Mouse (Mus musculus): ENCODE results near the gene Il21r.

The Il21r gene

DNA sequence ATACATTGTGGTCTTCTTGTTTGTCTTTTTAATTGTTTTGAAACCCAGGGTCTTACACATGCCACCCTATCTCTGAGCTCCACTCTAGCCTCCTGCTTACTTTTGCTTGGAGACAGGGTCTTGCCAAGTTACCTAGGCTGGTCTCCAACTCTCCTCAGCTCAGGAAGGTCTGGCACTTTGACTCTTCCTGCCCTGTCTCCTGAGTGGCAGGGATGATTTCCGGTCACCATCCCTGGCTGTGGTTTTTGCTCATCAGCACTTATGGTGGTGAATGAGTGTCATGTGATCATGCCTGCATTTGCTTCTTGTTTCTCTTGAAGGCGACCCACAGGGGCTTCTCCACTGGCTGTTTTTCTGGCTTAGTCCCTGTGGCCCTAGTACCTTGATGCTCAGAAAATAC is 29.4 kb upstream of the Il21r start:
- in situ Hi-C loops (cut with MboI, MseI): no loop called here

DNA sequence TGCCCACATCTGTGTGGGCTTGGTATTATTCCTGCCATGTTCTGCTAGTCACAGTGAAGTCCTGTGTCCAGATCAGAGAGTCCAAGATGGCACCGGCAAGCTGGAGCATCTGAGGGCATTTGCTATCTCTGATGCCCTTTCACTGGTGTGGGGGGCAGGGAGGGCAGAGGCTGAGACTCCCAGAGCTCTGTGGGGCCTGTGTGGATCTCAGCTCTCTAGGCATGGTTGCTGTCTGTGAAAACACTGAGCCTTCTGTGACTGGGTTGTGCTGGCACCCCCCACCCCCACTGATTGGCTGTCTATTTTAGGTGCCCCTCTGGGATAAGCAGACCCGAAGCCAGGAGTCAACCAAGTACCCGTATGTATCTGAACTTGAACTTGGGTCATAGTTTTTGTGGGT is 28.4 kb upstream of the Il21r start:
- in situ Hi-C loops (cut with MboI, MseI): loop anchor here (5.0 kb wide), 1 partner anchor 103 kb away; no protein-coding TSS in a partner anchor

DNA sequence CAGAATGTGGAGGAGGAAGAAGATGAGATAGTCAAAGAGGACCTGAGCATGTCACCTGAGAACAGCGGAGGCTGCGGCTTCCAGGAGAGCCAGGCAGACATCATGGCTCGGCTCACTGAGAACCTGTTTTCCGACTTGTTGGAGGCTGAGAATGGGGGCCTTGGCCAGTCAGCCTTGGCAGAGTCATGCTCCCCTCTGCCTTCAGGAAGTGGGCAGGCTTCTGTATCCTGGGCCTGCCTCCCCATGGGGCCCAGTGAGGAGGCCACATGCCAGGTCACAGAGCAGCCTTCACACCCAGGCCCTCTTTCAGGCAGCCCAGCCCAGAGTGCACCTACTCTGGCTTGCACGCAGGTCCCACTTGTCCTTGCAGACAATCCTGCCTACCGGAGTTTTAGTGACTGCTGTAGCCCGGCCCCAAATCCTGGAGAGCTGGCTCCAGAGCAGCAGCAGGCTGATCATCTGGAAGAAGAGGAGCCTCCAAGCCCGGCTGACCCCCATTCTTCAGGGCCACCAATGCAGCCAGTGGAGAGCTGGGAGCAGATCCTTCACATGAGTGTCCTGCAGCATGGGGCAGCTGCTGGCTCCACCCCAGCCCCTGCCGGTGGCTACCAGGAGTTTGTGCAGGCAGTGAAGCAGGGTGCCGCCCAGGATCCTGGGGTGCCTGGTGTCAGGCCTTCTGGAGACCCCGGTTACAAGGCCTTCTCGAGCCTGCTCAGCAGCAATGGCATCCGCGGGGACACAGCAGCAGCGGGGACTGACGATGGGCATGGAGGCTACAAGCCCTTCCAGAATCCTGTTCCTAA is 27.3 kb upstream of the Il21r start:
- in situ Hi-C loops (cut with MboI, MseI): loop anchor here (5.0 kb wide), 1 partner anchor 104 kb away; no protein-coding TSS in a partner anchor

DNA sequence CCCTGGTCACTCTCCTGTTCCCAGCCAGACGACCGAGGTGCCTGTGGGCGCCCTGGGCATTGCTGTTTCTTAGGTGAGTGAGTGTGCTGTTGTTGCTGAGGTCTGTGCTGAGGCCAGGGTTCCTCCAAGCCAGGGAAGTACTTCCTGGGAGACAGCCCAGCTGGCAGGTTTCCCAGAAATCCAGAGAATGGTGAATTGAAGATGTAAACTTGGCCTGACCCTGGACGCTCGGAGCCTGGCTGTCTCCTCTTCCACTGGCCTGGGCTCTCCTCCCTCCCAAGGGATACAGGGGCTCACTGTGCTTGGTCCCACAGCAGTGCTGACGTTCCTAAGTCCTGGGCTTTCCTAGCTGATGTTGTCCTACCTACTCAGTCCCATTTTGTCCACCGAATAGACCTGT is 26.2 kb upstream of the Il21r start:
- in situ Hi-C loops (cut with MboI, MseI): loop anchor here (5.0 kb wide), 1 partner anchor 105 kb away; no protein-coding TSS in a partner anchor

DNA sequence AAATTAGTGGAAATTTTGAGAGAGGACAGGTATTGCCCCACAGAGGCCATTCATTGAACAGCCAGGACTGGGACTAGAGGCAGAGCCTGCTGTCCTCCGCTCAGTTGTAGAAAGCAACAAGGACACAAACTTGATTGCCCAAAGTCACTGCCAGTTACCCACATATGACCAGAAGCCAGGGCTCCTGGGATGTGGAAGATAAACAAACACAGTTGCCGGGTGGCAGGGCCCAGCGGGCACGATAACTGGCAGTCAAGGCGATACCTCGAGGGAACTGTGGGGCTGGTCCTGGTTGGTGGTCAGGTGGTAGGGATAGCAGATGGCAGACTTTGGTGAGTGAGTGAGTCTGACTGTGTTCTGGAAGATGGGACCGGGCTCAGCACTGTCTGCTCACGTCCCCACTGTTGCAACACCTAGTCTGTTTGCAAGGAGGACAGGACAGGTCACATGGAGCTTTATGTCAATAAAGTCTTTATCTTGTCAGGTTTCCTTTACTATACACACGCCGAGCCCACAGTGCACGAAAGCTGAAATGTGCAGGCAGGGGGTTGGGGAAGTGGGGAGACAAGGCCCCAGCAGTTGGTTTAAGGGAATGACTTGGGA is 25.6 kb upstream of the Il21r start:
- in situ Hi-C loops (cut with MboI, MseI): loop anchor here (5.0 kb wide), 1 partner anchor 105 kb away; no protein-coding TSS in a partner anchor

DNA sequence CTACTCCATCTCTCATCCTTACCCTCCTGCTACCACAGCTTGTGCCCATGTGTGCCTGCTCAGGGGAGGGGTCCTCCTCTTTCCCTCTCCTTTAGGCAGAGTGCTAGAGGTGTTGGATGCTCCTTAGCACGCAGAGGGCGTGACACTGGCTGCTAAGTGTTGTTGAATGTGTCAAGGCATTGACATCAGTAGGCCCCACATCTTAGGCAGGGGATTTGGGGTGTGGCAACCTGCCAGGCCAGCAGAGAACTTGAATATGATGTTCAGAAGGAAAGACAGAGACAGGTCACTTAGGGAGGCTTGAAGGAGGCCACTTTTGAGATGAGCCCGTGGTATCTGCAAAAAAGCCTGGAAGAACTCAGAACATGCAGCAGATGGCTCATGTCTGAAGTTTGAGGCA is 25.1 kb upstream of the Il21r start:
- in situ Hi-C loops (cut with MboI, MseI): loop anchor here (5.0 kb wide), 1 partner anchor 106 kb away; no protein-coding TSS in a partner anchor

DNA sequence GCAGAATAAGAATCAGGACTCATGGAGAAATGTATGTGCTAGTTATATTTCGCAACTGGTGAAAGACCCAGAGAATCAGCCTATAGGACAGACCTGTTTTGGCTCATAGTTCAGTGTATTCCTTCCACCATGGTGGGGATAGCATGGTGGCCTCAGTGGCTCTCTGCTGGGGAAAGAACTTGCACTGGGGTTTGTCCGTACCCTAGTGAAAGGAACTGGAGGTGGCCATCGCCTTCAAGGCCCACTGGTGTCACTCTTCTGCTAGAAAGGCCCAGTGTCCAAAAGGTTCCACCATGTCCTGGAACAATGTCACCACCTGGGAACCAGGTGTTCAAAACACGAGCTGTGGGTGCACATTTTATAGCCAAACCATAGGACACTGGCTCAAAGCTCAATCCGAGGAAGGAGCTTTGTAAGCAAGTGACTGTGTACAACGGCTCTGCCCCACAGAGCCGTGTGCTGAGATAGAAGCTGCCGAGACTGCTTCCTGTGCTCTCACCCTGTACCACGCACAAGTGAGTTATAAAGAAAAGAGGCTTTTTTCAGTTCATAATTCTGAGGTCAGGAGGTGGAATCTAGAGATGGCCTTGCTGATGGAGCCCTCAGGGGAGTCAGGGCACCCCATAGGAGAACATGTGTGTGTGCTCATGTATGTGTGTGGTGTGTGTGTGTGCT is 23.5 kb upstream of the Il21r start:
- in situ Hi-C loops (cut with MboI, MseI): loop anchor here (5.0 kb wide), 1 partner anchor 107 kb away; no protein-coding TSS in a partner anchor

DNA sequence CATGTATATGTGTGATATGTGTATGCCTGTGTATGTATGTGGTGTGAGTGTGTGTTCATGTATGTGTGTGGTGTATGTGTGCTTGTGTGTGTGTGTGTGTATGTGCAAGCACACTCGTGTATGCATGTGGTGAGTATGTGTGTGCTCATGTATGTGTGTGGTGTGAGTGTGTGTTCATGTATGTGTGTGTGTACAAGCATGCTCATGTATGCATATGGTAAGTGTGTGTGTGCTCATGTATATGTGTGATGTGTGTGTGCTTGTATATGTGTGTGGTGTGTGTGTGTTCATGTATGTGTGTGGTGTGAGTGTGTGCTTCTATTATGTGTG is 23.0 kb upstream of the Il21r start:
- in situ Hi-C loops (cut with MboI, MseI): no loop called here

DNA sequence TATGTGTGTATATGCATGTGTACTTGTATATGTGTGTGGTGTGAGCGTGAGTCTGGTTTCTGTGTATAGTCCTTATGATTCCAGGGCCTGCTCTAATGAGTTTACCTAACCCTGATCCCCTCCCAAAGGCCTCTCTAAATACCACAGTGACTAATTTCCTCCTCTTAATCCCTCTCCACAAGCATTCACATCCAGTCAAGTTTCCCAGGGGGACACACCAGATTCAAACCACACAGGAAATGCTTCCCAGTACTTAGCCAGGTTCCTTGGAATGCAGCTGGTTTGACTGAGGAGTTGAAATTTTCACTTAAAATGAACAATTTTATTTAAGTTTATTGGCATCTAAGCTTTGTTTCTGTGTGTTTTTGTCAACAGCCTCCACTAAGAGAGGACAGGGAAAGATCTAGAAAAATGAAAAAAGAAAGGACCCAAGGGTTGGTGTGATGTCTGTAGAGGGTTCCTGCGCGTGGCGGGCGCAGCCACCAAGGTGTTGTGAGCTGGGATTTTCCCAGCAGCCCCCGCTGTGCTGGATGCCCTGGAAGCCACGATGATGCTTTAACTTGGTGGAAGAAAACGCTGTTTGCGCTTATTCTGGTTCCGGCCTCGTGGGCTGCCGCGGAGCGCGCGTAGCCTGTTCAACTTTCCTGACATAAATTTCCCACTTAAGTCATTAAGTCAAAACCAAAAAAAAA is 22.5 kb upstream of the Il21r start:
- in situ Hi-C loops (cut with MboI, MseI): no loop called here

DNA sequence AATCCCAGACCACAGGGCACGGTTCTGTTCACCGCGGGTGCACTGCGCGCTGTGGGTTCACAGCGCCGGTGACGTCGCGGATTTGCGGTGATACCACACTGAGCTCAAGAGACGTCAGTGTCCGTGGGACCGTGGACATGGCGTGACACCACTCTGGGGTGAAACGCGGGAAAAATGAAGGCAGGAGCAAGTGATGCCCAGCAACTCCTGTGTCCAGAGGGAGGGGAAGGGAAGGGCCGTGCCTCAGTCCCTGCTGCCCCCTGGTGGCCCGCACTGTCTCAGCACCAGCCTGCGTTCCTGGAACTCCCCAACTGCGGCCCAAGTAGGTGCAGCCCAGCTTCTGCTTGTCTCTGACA is 21.9 kb upstream of the Il21r start:
- in situ Hi-C loops (cut with MboI, MseI): no loop called here

DNA sequence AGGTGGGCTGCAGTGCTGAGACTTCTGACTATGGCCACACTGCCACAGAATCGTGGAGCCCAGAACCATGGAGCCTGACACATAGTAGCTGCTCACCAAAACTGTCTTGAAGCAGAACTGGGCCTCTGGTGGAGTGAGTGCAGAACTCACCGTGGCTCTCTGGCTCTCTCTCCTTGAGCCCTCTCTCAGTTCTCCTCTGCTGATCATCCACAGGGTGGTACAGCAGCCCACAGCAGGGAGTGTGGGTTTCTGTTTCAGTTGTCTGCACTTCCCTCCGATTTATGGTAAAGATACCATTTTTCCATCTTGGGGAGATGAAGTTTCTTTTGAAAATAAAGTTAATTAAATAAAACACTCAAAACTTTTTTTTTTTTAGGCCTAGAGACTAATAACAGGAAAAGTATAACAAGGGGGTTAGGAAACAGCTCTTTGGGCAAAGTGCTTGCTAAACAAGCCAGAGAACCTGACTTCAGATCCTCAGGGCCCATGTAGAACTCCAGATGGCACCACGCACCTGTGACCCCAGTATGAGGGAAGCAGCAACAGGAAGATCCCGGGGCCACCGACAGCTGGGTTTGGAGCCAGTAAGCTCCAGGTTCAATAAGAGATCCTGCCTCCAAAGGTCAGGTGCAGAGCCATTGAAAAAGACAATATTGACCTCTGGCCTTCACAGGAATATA is 19.8 kb upstream of the Il21r start:
- in situ Hi-C loops (cut with MboI, MseI): no loop called here

DNA sequence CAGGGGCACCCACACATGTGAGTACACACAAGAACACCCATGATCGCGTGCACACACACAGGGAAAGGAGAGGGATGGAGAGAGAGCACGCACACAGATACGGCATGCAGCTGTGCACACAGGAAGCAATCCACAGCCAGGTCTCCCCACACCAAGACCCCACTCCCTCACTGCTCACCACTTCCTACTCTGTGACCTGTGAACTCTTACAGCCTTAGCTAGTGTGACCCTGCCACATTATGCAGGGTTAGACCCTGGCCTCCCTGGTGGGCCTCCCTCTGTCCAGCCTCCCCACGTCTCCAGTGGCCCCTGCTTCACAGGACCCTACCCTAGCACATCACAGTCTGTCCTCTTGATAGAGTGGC is 19.2 kb upstream of the Il21r start:
- in situ Hi-C loops (cut with MboI, MseI): no loop called here

DNA sequence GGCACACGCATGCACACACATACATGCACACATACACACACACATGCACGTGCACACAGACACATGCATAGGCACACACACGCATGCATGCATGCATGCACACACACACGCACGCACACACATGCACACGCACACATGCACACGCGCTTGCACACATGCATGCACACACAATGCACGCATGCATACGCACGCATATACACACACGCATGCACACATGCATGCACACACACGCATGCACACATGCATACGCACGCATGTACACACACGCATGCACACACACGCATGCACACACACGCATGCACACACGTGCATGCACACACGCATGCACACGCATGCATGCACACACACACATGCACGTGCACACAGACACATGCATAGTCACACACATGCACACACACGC is 16.9 kb upstream of the Il21r start:
- in situ Hi-C loops (cut with MboI, MseI): no loop called here

DNA sequence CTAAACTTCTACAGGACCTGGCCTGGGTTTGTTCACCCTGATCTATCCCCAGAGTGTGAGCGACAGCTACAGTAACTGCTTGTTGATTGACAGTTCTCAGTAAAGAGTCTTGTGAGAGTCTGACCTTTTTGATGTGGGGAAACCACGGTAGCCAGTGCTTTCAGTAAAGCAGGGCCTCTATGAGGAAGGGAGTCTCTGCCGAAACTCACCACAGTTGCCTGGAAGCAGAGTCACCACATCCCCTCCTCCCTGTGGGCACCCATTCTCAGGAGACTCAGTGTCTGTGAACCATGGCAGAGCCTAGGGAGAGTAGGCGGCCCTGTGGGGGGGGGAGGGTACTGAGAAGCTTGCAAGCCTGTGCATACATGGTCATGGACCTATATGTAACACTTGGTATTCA is 14.5 kb upstream of the Il21r start:
- in situ Hi-C loops (cut with MboI, MseI): no loop called here

DNA sequence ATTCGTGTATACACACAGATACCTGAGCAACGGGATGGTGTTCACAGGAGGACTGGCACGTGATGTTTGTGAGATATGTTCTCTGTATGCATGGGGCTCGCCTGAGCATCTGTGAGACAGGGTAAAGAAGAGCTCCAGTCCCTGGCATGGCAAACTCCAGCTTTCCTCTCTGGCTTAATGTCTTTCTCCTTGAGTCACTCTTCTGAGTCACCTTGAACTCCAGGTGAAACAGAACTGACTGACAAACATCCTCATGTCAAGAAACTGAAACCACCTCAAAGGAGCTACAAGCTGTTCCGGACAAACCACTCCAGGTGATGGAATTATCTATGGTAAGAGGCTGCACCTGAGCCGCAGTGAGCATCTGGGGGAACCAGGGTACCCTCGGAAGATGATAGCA is 13.3 kb upstream of the Il21r start:
- in situ Hi-C loops (cut with MboI, MseI): loop anchor here (10.0 kb wide), 1 partner anchor 775 kb away; the partner anchor contains the start of gene Lat

DNA sequence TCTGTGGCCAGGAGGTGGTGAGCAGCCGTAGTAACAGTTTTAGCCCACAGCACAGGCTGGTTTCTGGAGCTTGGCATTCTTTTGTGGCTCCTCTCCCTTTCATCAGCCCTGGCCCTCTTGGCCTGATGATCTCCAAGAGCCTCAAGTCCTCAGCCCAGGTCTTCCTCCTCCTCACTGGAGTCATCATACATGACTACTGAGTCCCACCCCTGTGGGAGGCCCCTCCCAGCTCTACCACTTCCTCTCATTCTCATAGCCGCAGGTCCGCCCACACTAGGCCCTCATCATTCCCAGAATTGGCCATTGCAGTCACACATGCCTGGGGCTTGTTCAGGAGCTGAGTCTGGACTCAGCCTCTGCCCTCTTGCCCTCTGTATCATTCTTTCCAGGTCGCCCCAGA is 9.4 kb upstream of the Il21r start:
- in situ Hi-C loops (cut with MboI, MseI): loop anchor here (10.0 kb wide), 1 partner anchor 771 kb away; the partner anchor contains the start of gene Lat

DNA sequence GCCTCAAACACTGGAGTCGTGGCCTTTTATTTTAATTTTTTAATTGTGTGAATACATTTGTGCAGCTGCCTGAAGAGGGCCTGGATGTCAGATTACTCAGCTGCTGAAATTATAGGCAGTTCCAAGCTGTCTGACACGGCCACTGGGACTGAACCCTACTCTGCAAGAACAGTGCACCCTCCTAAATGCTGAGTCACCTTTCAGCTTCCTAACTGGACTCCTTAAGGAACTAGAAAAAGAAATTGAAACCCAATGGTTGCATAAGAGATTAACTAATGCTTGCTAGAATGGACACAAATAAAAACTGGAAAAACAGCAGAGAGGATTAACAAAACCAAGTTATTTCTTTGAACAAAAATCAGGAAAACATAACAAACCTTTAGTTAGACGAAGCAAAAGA is 6.8 kb upstream of the Il21r start:
- in situ Hi-C loops (cut with MboI, MseI): loop anchor here (10.0 kb wide), 1 partner anchor 768 kb away; the partner anchor contains the start of gene Lat

DNA sequence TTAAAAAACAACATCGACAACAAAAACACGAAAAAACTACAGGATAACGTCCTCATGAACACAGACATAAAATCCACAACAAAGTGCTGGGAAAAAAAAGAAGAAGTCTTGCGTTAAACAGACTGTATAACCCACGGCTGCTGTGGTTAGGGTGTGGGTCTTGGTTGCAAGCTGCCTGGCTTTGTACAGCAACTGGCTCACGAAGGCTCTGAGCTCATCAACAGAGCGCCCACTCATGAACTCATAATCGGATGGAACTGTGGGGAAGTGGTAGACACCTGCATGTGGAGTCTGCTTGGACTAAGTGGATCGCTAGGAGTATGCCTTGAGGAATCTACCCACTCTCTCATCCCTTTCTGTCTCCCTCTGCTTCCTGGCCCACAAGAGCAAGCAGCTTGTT is 6.1 kb upstream of the Il21r start:
- in situ Hi-C loops (cut with MboI, MseI): loop anchor here (10.0 kb wide), 1 partner anchor 768 kb away; the partner anchor contains the start of gene Lat

DNA sequence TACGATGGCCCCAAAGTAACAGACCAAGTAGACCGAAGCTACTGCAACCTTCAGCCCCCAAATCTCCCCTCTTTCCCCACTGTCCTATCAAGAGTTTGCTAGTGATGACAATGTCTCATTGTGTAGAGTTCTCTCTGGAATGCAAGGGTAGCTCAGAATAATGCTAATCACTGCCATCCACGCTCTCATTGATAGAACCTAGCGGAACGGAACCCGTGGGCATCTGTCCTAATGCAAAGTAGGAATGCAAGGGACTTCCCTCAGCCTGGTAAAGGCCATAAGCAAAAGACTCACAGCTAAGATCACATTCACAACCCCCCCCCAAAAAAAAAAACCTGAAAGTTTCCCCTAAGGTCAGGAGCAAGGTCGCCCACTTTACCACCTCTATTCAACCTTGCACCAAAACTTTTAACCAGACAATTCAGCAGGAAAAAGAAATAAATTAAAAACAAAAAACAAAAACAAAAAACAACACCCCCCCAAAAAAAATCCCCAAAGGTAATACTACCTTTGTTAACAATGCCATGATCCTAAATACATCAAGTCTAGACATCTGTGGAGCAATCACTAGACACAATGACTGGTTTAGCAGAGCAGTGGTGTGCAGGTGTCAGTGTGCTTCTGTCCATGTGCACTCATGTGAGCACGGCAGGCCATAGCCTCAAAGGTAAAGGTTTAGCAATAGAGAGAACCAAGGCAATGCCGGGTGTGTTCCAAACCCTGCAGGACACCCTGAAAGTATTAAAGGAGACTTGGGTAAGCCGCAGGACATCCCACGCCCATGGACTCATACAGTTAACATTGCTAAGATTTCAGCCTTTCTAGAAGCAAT is 5.5 kb upstream of the Il21r start:
- in situ Hi-C loops (cut with MboI, MseI): loop anchor here (10.0 kb wide), 1 partner anchor 767 kb away; the partner anchor contains the start of gene Lat

DNA sequence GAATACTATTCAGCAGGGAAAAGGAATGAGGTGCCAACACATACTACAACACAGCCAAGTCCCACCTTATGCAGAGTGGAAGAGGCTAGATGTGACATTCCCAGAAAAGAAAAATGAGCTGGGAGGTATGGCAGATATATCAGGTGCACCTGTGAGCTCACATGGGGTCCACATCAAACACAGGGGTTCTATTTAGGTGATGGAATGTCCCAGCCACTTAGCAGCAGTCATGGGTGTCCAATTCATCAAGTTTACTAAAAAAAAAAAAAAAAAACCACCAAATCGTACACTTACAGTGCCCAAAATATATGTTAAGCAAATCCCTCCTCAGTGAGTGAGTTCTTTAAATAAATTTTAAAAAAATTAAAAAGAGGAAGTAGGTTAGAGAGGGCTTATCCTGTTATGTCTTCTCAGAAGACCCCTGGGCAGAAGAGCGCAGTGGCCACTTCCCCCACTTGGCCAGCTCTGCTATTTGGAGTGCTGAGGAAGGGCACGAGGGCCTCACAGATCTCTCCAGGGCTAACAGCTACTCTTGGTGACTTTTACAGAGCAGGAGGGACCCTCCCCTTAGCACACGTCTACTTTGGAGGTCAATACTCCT is 3.8 kb upstream of the Il21r start:
- in situ Hi-C loops (cut with MboI, MseI): loop anchor here (10.0 kb wide), 1 partner anchor 765 kb away; the partner anchor contains the start of gene Lat

Measured in regulatory T cell (primary cell).